Mouse (Mus musculus) thymus, postnatal 4 days (tissue): ENCODE measurements around the gene Fam117a.

Source experiments
- DNase-seq: peaks from one replicate; pipeline ENCODE4 v3.0.0; 2021

Fam117a gene

DNA sequence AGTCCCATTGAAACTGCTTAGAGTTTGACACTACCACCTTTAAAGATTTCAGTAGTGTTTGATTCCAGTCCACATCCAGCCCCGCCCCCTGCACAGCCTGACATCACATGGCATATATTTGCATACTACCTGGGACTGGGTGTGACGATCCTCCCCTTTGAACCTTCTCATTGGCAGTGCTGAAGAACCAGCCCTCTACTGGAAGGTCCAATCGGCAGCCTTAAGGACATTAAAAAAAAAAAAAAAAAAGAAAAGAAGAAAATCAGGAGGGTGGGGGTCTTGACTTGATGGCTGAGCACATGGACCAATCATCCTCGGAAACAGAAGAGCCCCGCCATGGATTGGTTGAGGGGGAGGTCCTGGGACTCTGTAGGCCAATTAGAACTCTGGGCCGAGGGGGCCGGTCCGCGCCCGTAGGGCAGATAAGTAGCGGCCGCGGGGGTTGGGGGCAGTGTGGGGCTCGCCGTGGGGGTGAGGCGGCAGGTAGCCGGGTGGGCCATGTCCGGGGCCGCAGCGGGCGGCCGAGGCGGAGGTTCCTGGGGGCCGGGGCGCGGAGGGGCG, at the start of gene Fam117a:
TSS of gene Fam117a (plus strand) at position 451 of the 561 bp plus-strand sequence.
- DNase-seq, result peak; percentile 93

GRCm38 (mm10) chr11:95291998-95292397, 44.8 kb upstream of the Fam117a start:
- no peak for DNase-seq

- DNase-seq, result no peak
Measured at GRCm38 (mm10) chr11:95293017-95293624, 43.7 kb upstream of the Fam117a start.

- DNase-seq, result no peak
Measured at GRCm38 (mm10) chr11:95295736-95296135, 41.1 kb upstream of the Fam117a start.

- DNase-seq, result peak; percentile 39
Measured at GRCm38 (mm10) chr11:95298146-95298545, 38.7 kb upstream of the Fam117a start.

DNA sequence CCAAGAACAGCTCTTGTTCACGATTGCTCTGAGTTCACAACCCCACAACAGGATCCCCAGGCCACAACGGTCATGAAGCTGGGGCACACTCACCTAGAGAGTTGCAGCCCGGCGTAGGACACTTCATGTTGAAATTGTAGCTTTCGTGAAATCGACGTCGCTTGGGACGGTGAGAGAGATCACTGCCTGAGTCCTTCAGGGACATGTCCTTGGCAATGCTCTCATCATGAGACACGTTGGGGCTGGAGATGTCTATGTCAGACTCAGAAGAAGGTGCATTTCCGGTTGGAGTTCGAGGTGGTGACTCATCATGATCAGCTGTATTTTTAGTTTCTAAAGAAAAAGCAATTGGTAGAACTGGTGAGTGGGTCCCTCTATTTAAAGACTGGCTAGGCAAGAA, 36.9 kb upstream of the Fam117a start:
- DNase-seq, result no peak

- DNase-seq, result no peak
Measured at GRCm38 (mm10) chr11:95301772-95302171, 35.0 kb upstream of the Fam117a start.

GRCm38 (mm10) chr11:95305600-95305999, 31.2 kb upstream of the Fam117a start:
- DNase-seq, result peak; percentile 50

DNA sequence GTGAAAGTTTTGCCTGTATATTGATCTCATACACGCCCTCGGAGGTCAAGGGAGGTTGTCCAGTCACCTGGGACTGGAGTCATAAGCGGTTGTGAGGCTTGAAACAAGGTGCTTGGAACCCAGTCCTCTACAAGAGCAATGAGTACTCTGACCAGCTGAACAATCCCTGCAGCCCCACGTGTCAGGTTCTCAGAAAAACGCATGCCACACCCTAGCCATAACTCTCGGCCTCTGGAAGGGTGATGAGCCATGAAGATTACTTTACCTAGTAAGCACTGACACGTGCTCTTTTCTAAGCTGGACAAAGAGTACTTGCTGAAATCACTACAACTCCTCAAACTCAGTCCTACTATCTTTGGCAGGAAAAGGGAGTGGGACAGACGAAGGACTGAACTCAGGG, 29.3 kb upstream of the Fam117a start:
- no peak for DNase-seq

- peak; percentile 96 for DNase-seq
Measured at GRCm38 (mm10) chr11:95309510-95310006, 27.3 kb upstream of the Fam117a start.

DNA sequence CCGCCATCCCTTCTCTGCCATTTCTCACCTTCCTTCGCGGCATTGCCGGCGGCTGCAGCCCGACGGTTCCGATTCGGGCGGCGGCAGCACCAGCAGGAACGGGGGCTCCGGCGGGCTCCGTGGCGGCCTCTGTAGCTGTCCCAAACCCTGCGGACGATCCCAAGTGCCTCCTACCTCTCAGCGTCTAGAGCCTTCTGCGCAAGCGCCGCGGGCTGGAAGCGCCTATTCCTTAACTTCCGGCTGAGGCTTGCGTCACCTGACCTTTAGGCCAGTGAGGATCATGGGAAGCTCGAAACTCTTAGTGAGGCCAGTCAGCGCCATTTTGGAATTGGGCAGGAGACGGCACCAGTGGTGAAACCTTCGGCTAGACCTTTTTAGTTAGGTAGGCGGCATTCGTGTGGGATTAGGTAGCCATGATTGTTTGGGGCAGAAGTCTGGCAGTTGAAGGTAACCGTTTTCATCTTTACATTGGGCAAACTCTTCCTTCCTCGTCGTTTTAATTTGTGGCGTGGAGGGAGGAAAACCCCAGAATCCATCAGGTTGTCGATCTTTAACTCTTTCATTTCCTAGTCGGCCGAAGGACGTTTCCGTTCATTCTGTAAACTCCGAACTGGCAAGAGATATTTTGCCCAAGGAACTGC, 26.7 kb upstream of the Fam117a start, which contains the start of gene Kat7:
TSS of gene Kat7 (minus strand) at position 240 of the 641 bp plus-strand sequence.
- DNase-seq, result peak; percentile 94

GRCm38 (mm10) chr11:95310648-95311424, 26.0 kb upstream of the Fam117a start:
- peak; percentile 50 for DNase-seq

- DNase-seq, result no peak
Measured at GRCm38 (mm10) chr11:95311425-95311807, 25.4 kb upstream of the Fam117a start.

DNA sequence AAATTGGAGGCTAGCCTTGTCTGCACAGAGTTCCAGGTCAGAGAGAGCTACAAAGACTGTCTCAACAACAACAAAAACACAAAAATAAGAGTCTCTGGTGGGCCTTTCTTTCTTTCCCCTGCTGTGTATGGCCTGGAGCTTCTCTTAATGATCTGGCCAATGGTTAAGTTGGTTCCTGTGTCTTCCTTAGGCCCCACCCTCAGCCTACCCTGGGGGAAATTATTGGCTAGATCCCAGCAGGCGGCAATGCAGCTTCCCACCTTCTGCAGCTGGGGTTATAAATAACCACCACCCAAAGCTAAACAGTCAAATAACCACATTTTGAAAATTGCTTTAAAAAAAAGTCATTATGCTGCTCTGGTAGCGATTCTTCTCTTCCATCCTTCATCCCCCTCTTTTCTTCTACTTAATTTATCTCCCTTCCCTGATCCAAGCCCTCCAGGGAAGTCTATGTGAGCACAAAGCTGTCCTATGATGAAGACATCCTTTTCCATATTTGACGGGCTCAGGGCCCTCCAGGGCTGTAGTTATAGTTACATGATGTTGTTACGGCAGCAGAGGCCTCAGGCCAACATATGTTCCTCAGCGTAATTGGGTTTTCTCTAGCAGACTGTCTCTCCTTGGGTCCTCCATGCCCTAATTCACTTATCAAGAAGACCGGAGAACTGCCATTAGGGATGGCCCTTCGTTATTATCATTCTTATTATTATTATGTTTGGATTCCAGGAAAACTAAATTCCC, 21.4 kb upstream of the Fam117a start:
- DNase-seq, result no peak

DNA sequence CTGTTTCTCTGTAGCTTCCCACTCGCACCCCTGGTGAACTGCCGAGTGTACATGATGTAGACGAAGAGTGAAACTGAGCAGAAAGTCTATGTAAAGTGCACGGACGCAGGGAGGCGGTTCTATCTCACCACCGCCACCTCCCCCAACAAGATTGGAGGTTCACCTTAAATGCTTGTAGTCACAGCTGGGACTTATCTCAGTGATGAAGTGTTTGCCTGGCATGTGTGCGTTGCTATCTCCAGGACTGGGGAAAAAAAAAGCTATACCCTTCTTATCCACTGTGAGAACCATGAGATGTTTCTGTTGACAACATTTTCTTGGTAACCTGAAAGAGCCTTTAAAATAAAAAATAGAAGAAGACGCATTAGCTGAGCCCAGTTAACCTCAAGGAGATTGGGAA, 18.7 kb upstream of the Fam117a start:
- no peak for DNase-seq

DNA sequence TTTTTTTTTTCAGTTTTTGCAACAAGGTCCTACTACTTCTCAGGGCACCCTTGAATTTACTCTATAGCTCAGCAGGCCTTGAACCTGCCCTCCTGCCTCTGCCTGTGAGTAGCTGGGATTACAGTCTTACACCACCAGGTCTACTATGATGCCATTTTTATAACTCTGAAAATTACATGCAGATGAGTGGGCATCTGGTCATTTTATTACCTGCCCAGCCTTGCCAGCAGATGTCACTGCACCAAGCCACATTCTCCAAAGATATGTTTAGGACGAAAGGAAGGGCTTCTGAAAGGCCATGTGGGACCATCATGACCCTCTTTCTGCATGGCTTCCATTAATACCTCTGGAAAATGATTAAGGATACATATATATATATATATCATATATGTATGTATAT, 17.3 kb upstream of the Fam117a start:
- no peak for DNase-seq

DNA sequence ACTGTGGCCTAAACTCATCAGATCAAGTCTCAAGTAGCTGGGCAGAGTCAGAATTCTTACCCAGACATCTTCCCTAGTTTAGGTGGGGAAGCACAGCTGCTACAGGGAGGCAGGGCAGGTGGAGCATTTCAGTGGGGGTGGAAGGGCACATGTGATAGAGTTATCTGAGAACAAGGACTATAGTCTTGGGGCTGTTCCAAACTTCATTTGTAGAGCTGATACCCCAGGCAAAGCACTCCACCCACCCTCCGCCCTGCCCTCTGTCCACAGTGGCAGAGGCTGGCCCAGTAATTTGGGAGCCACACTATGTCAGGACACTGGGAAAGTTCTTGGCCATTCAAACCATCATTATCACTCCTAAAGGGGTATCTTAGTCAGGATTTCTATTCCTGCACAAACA, 16.8 kb upstream of the Fam117a start:
- no peak for DNase-seq

DNA sequence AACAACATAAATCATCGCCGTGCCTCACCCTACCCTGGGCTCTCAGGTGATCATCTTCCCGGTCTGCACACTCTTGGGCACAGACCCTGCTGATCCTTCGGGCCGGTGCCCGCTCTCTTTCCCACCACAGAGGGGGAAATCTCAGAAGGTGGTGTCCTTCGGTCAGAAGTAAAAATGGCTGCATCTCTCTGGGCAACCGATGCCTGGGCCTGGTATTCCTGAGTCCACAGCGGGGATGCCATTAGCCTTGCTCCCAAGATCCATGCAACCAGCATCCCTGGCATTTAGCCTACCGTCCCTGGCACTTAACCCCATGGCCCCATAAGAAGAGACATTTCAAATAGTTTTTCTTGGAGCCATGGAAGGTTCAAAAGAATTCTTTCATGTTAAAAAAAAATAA, 12.6 kb upstream of the Fam117a start:
- DNase-seq, result no peak

DNA sequence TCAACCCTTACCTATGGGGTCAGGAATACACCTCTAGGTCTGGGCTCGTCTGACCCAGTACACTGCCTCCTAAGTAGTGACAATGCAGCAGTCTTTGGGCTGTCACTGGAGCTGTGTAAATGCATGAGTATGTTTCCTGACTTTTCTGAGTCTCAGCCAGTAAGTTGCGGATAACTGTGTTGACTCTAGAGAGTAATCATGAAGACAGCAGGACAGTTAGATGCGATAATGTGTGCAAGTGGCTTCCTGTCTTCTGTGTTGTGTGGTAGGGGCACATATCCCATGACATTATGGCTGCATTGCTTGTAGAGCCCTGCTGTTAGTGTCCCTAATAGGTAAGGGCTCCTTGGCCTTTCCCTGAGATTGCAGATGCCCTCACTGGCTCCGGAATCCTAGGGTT, 11.0 kb upstream of the Fam117a start:
- no peak for DNase-seq

GRCm38 (mm10) chr11:95326243-95326642, 10.6 kb upstream of the Fam117a start:
- no peak for DNase-seq

GRCm38 (mm10) chr11:95328629-95329028, 8.2 kb upstream of the Fam117a start:
- no peak for DNase-seq

DNA sequence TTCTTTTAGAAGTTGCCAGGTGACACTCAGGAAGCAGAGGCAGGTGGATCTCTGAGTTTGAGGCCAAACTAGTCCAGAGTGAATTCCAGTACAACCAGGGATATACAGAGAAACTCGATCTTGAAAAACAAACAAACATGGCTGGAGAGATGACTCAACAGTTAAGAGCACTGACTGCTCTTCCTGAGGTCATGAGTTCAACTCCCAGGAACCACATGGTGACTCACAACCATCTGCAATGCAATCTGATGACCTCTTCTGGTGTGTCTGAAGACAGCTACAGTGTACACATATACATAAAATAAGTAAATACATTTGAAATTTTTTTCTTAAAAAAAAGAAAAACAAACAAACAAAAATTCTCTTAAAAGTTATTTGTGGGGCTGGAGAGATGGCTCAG, 6.2 kb upstream of the Fam117a start:
- no peak for DNase-seq

- peak; percentile 33 for DNase-seq
Measured at GRCm38 (mm10) chr11:95333209-95333608, 3.6 kb upstream of the Fam117a start.
